Mouse (Mus musculus) thymus, adult 18-20 months (tissue): ENCODE results near the gene Plekhd1.

Source experiments
- DNase-seq, 2 experiments: peaks; one replicate each; pipeline ENCODE4 v3.0.0; 2022; ENCODE audit warnings: mixed read lengths in 2 of 2

Gene Plekhd1

GRCm38 (mm10) chr12:80692269-80692972 is at the start of gene Plekhd1:
Gene Plekhd1 (plus strand): TSS chr12:80692591.
- no peak for DNase-seq

GRCm38 (mm10) chr12:80642725-80643692 is 49.4 kb upstream of the Plekhd1 start:
- peak; percentile 28 to 45 for DNase-seq

- DNase-seq: peak; percentile 84 to 91
These were observed 48.5 kb upstream of the Plekhd1 start, which contains the start of the genes Slc39a9 and Erh for GRCm38 (mm10) chr12:80643693-80644505. Gene Slc39a9 (plus strand): TSS chr12:80643883. Gene Erh (minus strand): TSS chr12:80644341.

- DNase-seq: no peak
These were observed 47.9 kb upstream of the Plekhd1 start for GRCm38 (mm10) chr12:80644506-80644868.

- no peak for DNase-seq
These were observed 46.0 kb upstream of the Plekhd1 start for GRCm38 (mm10) chr12:80646377-80646776.

GRCm38 (mm10) chr12:80653951-80654658 is 38.3 kb upstream of the Plekhd1 start:
- DNase-seq: no peak

GRCm38 (mm10) chr12:80654659-80655025 is 37.7 kb upstream of the Plekhd1 start:
- no peak for DNase-seq

- no peak for DNase-seq
These were observed 33.7 kb upstream of the Plekhd1 start for GRCm38 (mm10) chr12:80658661-80659060.

GRCm38 (mm10) chr12:80662322-80662721 is 30.1 kb upstream of the Plekhd1 start:
- no peak for DNase-seq

GRCm38 (mm10) chr12:80663935-80664334 is 28.5 kb upstream of the Plekhd1 start:
- DNase-seq: no peak

- no peak for DNase-seq
These were observed 24.0 kb upstream of the Plekhd1 start for GRCm38 (mm10) chr12:80668391-80668790.

GRCm38 (mm10) chr12:80673170-80673569 is 19.2 kb upstream of the Plekhd1 start:
- no peak for DNase-seq

- no peak for DNase-seq
These were observed 11.1 kb upstream of the Plekhd1 start for GRCm38 (mm10) chr12:80681340-80681739.

GRCm38 (mm10) chr12:80683554-80683953 is 8.8 kb upstream of the Plekhd1 start:
- DNase-seq: no peak

- no peak for DNase-seq
These were observed 8.1 kb upstream of the Plekhd1 start for GRCm38 (mm10) chr12:80684316-80684715.

- DNase-seq: no peak
These were observed 4.6 kb upstream of the Plekhd1 start for GRCm38 (mm10) chr12:80687788-80688211.

GRCm38 (mm10) chr12:80689696-80690095 is 2.7 kb upstream of the Plekhd1 start:
- no peak for DNase-seq

GRCm38 (mm10) chr12:80691671-80692091 is 710 bp upstream of the Plekhd1 start:
- DNase-seq: no peak

- DNase-seq: no peak
These were observed 1.3 kb downstream of the Plekhd1 start for GRCm38 (mm10) chr12:80693700-80694099.

GRCm38 (mm10) chr12:80695004-80695403 is 2.6 kb downstream of the Plekhd1 start:
- no peak for DNase-seq

- no peak for DNase-seq
These were observed 6.2 kb downstream of the Plekhd1 start for GRCm38 (mm10) chr12:80698526-80699143.

GRCm38 (mm10) chr12:80699144-80699531 is 6.7 kb downstream of the Plekhd1 start:
- no peak for DNase-seq
